Mouse (Mus musculus): ENCODE data around the gene Cacnb3. TPM values are rescaled to one million over a fixed set of nuclear protein-coding genes. Genes with fewer than 3 reads are reported as not detected.

The Cacnb3 gene
- polyA plus RNA-seq, 1 experiment = 0.95 TPM

- Histone ChIP-seq H3K27ac (replicated peaks; ENCODE audit: low read depth, low read length) (no peak overlapping the region), H3K4me3 (ENCODE audit: insufficient read depth, low read depth, low read length) (no peak overlapping the region), H3K4me1 (ENCODE audit: control insufficient read depth, insufficient read depth, insufficient read length, low read length) (no peaks in the 10 kb centered on the region)
These were observed 9.5 kb downstream of the Cacnb3 start for GRCm38 (mm10) chr15:98640157-98640556.

GRCm38 (mm10) chr15:98644406-98644805, 13.8 kb downstream of the Cacnb3 start:
- no peak overlapping the region for H3K27ac ChIP-seq (replicated peaks; ENCODE audit: low read depth, low read length)

GRCm38 (mm10) chr15:98645057-98646026, 14.7 kb downstream of the Cacnb3 start:
- H3K4me3 ChIP-seq (ENCODE audit: insufficient read depth, low read depth, low read length) = no peak overlapping the region
- H3K4me1 ChIP-seq (ENCODE audit: control insufficient read depth, insufficient read depth, insufficient read length, low read length) = no peaks in the 10 kb centered on the region
- H3K27ac ChIP-seq (replicated peaks; ENCODE audit: low read depth, low read length) = no peak overlapping the region

More at GRCm38 (mm10) chr15:98644406-98644805, 13.8 kb downstream of the Cacnb3 start:
- no peak overlapping the region for H3K4me3 ChIP-seq (ENCODE audit: insufficient read depth, low read depth, low read length)
- no peaks in the 10 kb centered on the region for H3K4me1 ChIP-seq (ENCODE audit: control insufficient read depth, insufficient read depth, insufficient read length, low read length)

GRCm38 (mm10) chr15:98646737-98647136, 16.1 kb downstream of the Cacnb3 start:
- Histone ChIP-seq H3K27ac (replicated peaks; ENCODE audit: low read depth, low read length) (no peak overlapping the region), H3K4me1 (ENCODE audit: control insufficient read depth, insufficient read depth, insufficient read length, low read length) (no peaks in the 10 kb centered on the region), H3K4me3 (ENCODE audit: insufficient read depth, low read depth, low read length) (no peak overlapping the region)

GRCm38 (mm10) chr15:98647308-98647707, 16.7 kb downstream of the Cacnb3 start:
- no peaks in the 10 kb centered on the region for H3K4me1 ChIP-seq (ENCODE audit: control insufficient read depth, insufficient read depth, insufficient read length, low read length)
- no peak overlapping the region for H3K27ac ChIP-seq (replicated peaks; ENCODE audit: low read depth, low read length)
- H3K4me3 ChIP-seq (ENCODE audit: insufficient read depth, low read depth, low read length) = no peak overlapping the region

- Histone ChIP-seq H3K4me1 (ENCODE audit: control insufficient read depth, insufficient read depth, insufficient read length, low read length) (no peaks in the 10 kb centered on the region), H3K4me3 (ENCODE audit: insufficient read depth, low read depth, low read length) (no peak overlapping the region), H3K27ac (replicated peaks; ENCODE audit: low read depth, low read length) (no peak overlapping the region)
These were observed 17.4 kb downstream of the Cacnb3 start for GRCm38 (mm10) chr15:98648071-98648470.

- Histone ChIP-seq H3K4me1 (ENCODE audit: control insufficient read depth, insufficient read depth, insufficient read length, low read length) (no peaks in the 10 kb centered on the region), H3K4me3 (ENCODE audit: insufficient read depth, low read depth, low read length) (no peak overlapping the region), H3K27ac (replicated peaks; ENCODE audit: low read depth, low read length) (no peak overlapping the region)
These were observed 20.8 kb downstream of the Cacnb3 start for GRCm38 (mm10) chr15:98651431-98651830.

GRCm38 (mm10) chr15:98652174-98652573, 21.5 kb downstream of the Cacnb3 start:
- no peak overlapping the region for H3K27ac ChIP-seq (replicated peaks; ENCODE audit: low read depth, low read length)

GRCm38 (mm10) chr15:98656982-98657751, 26.5 kb downstream of the Cacnb3 start:
- H3K4me3 ChIP-seq (ENCODE audit: insufficient read depth, low read depth, low read length) = no peak overlapping the region
- no peaks in the 10 kb centered on the region for H3K4me1 ChIP-seq (ENCODE audit: control insufficient read depth, insufficient read depth, insufficient read length, low read length)
- H3K27ac ChIP-seq (replicated peaks; ENCODE audit: low read depth, low read length) = no peak overlapping the region

More at GRCm38 (mm10) chr15:98652174-98652573, 21.5 kb downstream of the Cacnb3 start:
- Histone ChIP-seq H3K4me1 (ENCODE audit: control insufficient read depth, insufficient read depth, insufficient read length, low read length) (no peaks in the 10 kb centered on the region), H3K4me3 (ENCODE audit: insufficient read depth, low read depth, low read length) (no peak overlapping the region)

GRCm38 (mm10) chr15:98662198-98662566, 31.5 kb downstream of the Cacnb3 start:
- Histone ChIP-seq H3K27ac (replicated peaks; ENCODE audit: low read depth, low read length) (peak overlapping the region; percentile 95), H3K4me1 (ENCODE audit: control insufficient read depth, insufficient read depth, insufficient read length, low read length) (no peaks in the 10 kb centered on the region), H3K4me3 (ENCODE audit: insufficient read depth, low read depth, low read length) (peak overlapping the region; percentile 77)

- Histone ChIP-seq H3K4me3 (ENCODE audit: insufficient read depth, low read depth, low read length) (peak within 1 kb of the TSS; percentile 77), H3K4me1 (ENCODE audit: control insufficient read depth, insufficient read depth, insufficient read length, low read length) (no peaks in the 10 kb centered on the region), H3K27ac (replicated peaks; ENCODE audit: low read depth, low read length) (peak within 1 kb of the TSS; percentile 95)
These were observed 32.2 kb downstream of the Cacnb3 start, which contains the start of gene Ddx23 for GRCm38 (mm10) chr15:98662567-98663545. Gene Ddx23 (minus strand): TSS chr15:98662894.

GRCm38 (mm10) chr15:98664042-98664907, 33.6 kb downstream of the Cacnb3 start:
- H3K4me1 ChIP-seq (ENCODE audit: control insufficient read depth, insufficient read depth, insufficient read length, low read length) = no peaks in the 10 kb centered on the region
- no peak overlapping the region for H3K4me3 ChIP-seq (ENCODE audit: insufficient read depth, low read depth, low read length)
- H3K27ac ChIP-seq (replicated peaks; ENCODE audit: low read depth, low read length) = no peak overlapping the region

- Histone ChIP-seq H3K4me3 (ENCODE audit: insufficient read depth, low read depth, low read length) (no peak overlapping the region), H3K27ac (replicated peaks; ENCODE audit: low read depth, low read length) (no peak overlapping the region), H3K4me1 (ENCODE audit: control insufficient read depth, insufficient read depth, insufficient read length, low read length) (no peaks in the 10 kb centered on the region)
These were observed 42.0 kb downstream of the Cacnb3 start for GRCm38 (mm10) chr15:98672592-98672991.

- Histone ChIP-seq H3K27ac (replicated peaks; ENCODE audit: low read depth, low read length) (no peak overlapping the region), H3K4me1 (ENCODE audit: control insufficient read depth, insufficient read depth, insufficient read length, low read length) (no peaks in the 10 kb centered on the region), H3K4me3 (ENCODE audit: insufficient read depth, low read depth, low read length) (no peak overlapping the region)
These were observed 43.1 kb downstream of the Cacnb3 start for GRCm38 (mm10) chr15:98673732-98674131.
